Mouse (Mus musculus) urinary bladder, adult 2 months (tissue): Measurements from ENCODE around the gene Pex14. TPM values are rescaled to one million over a fixed set of nuclear protein-coding genes. Genes with fewer than 3 reads are reported as not detected.

ENCODE experiments used
- DNase-seq: peaks from one replicate; pipeline ENCODE4 v3.0.0; 2022; ENCODE audit warnings: low spot score
- polyA plus RNA-seq: library from polyadenylated mRNA; depleted of rRNA; stranded (reverse); fragments of >200 nt; gene quantifications from 2 replicates; pipeline ENCODE4 v1.2.3, GENCODE M21; 2012

The Pex14 gene
- polyA plus RNA-seq, 1 experiment, result 31.1 TPM

- no peak for DNase-seq
Observed at GRCm38 (mm10) chr4:148952328-148953222, 147.1 kb downstream of the Pex14 start.

- DNase-seq, result no peak
Observed at GRCm38 (mm10) chr4:148951821-148952291, 147.8 kb downstream of the Pex14 start.

GRCm38 (mm10) chr4:148950932-148951650 lies 148.6 kb downstream of the Pex14 start:
- no peak for DNase-seq

GRCm38 (mm10) chr4:148950487-148950886 lies 149.2 kb downstream of the Pex14 start:
- DNase-seq, result no peak

- peak; percentile 69 for DNase-seq
Observed at GRCm38 (mm10) chr4:148947833-148948388, 151.8 kb downstream of the Pex14 start.

GRCm38 (mm10) chr4:148946071-148946470 lies 153.6 kb downstream of the Pex14 start:
- no peak for DNase-seq

GRCm38 (mm10) chr4:148945476-148945881 lies 154.2 kb downstream of the Pex14 start:
- DNase-seq, result no peak

GRCm38 (mm10) chr4:148943099-148943498 lies 156.6 kb downstream of the Pex14 start:
- no peak for DNase-seq

GRCm38 (mm10) chr4:148941321-148941720 lies 158.4 kb downstream of the Pex14 start:
- DNase-seq, result no peak

GRCm38 (mm10) chr4:148940674-148941211 lies 158.9 kb downstream of the Pex14 start:
- no peak for DNase-seq

GRCm38 (mm10) chr4:148938546-148938945 lies 161.1 kb downstream of the Pex14 start:
- no peak for DNase-seq

GRCm38 (mm10) chr4:148936727-148937126 lies 162.9 kb downstream of the Pex14 start:
- no peak for DNase-seq

GRCm38 (mm10) chr4:148936111-148936510 lies 163.6 kb downstream of the Pex14 start:
- DNase-seq, result no peak

- no peak for DNase-seq
Observed at GRCm38 (mm10) chr4:148935211-148935610, 164.5 kb downstream of the Pex14 start.

- DNase-seq, result no peak
Observed at GRCm38 (mm10) chr4:148933109-148933508, 166.6 kb downstream of the Pex14 start.

GRCm38 (mm10) chr4:148930721-148931229 lies 168.9 kb downstream of the Pex14 start:
- no peak for DNase-seq

GRCm38 (mm10) chr4:148928876-148929275 lies 170.8 kb downstream of the Pex14 start:
- no peak for DNase-seq

GRCm38 (mm10) chr4:148928316-148928715 lies 171.4 kb downstream of the Pex14 start:
- no peak for DNase-seq

- DNase-seq, result no peak
Observed at GRCm38 (mm10) chr4:148926459-148926858, 173.2 kb downstream of the Pex14 start.

GRCm38 (mm10) chr4:148925589-148926359 lies 173.9 kb downstream of the Pex14 start:
- no peak for DNase-seq

GRCm38 (mm10) chr4:148923976-148924375 lies 175.7 kb downstream of the Pex14 start:
- no peak for DNase-seq
